Comparison of ENCODE assay signal across 33 mouse cellular contexts in genomic region chr2:154367510-154367909, GRCm38 (mm10). TPM values are rescaled to one million over a fixed set of nuclear protein-coding genes. Genes with fewer than 3 reads are reported as not detected.
"Had no signal": no experiment of that assay in that cellular context is flagged by ENCODE, and none has a peak within 500 bp of the region (broad histone marks: within the 10 kb centered on the region; RNA-seq: fewer than 3 reads in every experiment).

No protein-coding gene starts in this region.

- DNase-seq: heart, postnatal 10 days; heart, postnatal 14 days; heart, postnatal 36 days; heart, postnatal 4 days; kidney, adult 11 months; kidney, adult 18-20 months; kidney, adult 2 months; kidney, adult 8-10 months; kidney, adult 9 months; kidney, postnatal 10 days; kidney, postnatal 14 days; kidney, postnatal 25 days; kidney, postnatal 36 days; kidney, postnatal 4 days; layer of hippocampus, adult 9-11 months; layer of hippocampus, postnatal 36 days had no signal

- ATAC-seq: hindbrain, embryonic 16.5 days; hindbrain, postnatal 0 days; inflammation-experienced regulatory T-cells, adult 6 months; intestine, embryonic 15.5 days; intestine, embryonic 16.5 days; intestine, postnatal 0 days had no signal

- H3K4me3 ChIP-seq: heart, embryonic 12.5 days; heart, embryonic 13.5 days; heart, embryonic 15.5 days; hindbrain, embryonic 10.5 days; hindbrain, embryonic 12.5 days; hindbrain, embryonic 13.5 days; hindbrain, embryonic 15.5 days; intestine, embryonic 15.5 days; kidney, embryonic 15.5 days; left cerebral cortex, adult 2 months had no signal

- H3K27me3 ChIP-seq: heart, embryonic 12.5 days; heart, embryonic 13.5 days; heart, embryonic 15.5 days; hindbrain, embryonic 12.5 days; hindbrain, embryonic 13.5 days; hindbrain, embryonic 15.5 days; intestine, embryonic 15.5 days; kidney, embryonic 15.5 days had no signal

- H3K27ac ChIP-seq: heart, embryonic 13.5 days; heart, embryonic 15.5 days; hindbrain, embryonic 10.5 days; hindbrain, embryonic 12.5 days; hindbrain, embryonic 13.5 days; hindbrain, embryonic 14.5 days; hindbrain, embryonic 15.5 days; hindbrain, postnatal 0 days; intestine, embryonic 15.5 days; kidney, embryonic 15.5 days; kidney, postnatal 0 days; left cerebral cortex, adult 2 months had no signal

- H3K4me1 ChIP-seq: heart, embryonic 12.5 days; heart, embryonic 15.5 days; hindbrain, embryonic 12.5 days; intestine, embryonic 15.5 days had no signal

RNA-seq across cellular contexts. Expression of gene Snta1, which starts 40.4 kb away (rescaled TPM):
- polyA plus RNA-seq: inflammation-experienced regulatory T-cells, adult 6 months had no signal
